Mouse (Mus musculus) heart, embryonic 11.5 days (tissue): Measurements from ENCODE around the gene Dnajb9. TPM values are rescaled to one million over a fixed set of nuclear protein-coding genes. Genes with fewer than 3 reads are reported as not detected.

Source experiments
- ATAC-seq: fragments of 200-750 bp; cut with Nextera tagmentation; replicated peaks from 2 replicates; pipeline ENCODE4 v1.8.0; 2017; ENCODE audit warnings: moderate library complexity; ENCODE audit not compliant: insufficient number of reproducible peaks, low FRiP score, low TSS enrichment
- H3K27ac ChIP-seq: fragments of 300-500 bp; sonication (generic); 2 replicates; pipeline ENCODE4 v1.5.1; 2014; ENCODE audit warnings: mild to moderate bottlenecking, low read depth, low read length
- H3K27me3 ChIP-seq: fragments of 300-500 bp; sonication (generic); 2 replicates; pipeline ENCODE4 v1.6.1; 2014; ENCODE audit warnings: mild to moderate bottlenecking, low read length, mixed read lengths; ENCODE audit not compliant: control insufficient read depth, insufficient read depth
- H3K36me3 ChIP-seq: fragments of 300-500 bp; sonication (generic); 2 replicates; pipeline ENCODE4 v1.6.1; 2014; ENCODE audit warnings: mild to moderate bottlenecking, low read length, moderate library complexity, mixed read lengths; ENCODE audit not compliant: control insufficient read depth, insufficient read depth
- H3K4me1 ChIP-seq: fragments of 300-500 bp; sonication (generic); 2 replicates; pipeline ENCODE4 v1.6.1; 2014; ENCODE audit warnings: low read length; ENCODE audit not compliant: control insufficient read depth, insufficient read depth
- H3K4me2 ChIP-seq: fragments of 300-500 bp; sonication (generic); 2 replicates; pipeline ENCODE4 v1.6.1; 2014; ENCODE audit warnings: mild to moderate bottlenecking, moderate library complexity
- H3K4me3 ChIP-seq: fragments of 300-500 bp; sonication (generic); 2 replicates; pipeline ENCODE4 v1.5.1; 2014; ENCODE audit warnings: low read depth, low read length
- H3K9ac ChIP-seq: fragments of 300-500 bp; sonication (generic); 2 replicates; pipeline ENCODE4 v1.6.1; 2014; ENCODE audit warnings: mild to moderate bottlenecking, low read depth, low read length, moderate library complexity
- H3K9me3 ChIP-seq: fragments of 300-500 bp; sonication (generic); replicated peaks from 2 replicates; pipeline ENCODE4 v1.6.1; 2016; ENCODE audit warnings: low read length; ENCODE audit not compliant: control insufficient read depth
- WGBS: fragments of 180-500 bp; shearing (Covaris S2); extraction: QIAGEN DNeasy Blood & Tissue Kit; methylation state at CpG from one replicate; pipeline ENCODE4 v1.1.7; 2014; ENCODE audit not compliant: insufficient replicate concordance; 5-methylcytosine and 5-hydroxymethylcytosine counted together
- polyA plus RNA-seq: library from polyadenylated mRNA; unstranded; fragments of >200 nt; fragmentation: Nextera tagmentation; extraction: Ambion mirVana; gene quantifications from 2 replicates; pipeline ENCODE4 v1.2.1, GENCODE M21; 2014

Gene Dnajb9
- 29.2 and 37.0 TPM in 2 replicates for polyA plus RNA-seq

GRCm38 (mm10) chr12:44209824-44210752, at the start of gene Dnajb9:
Dnajb9 (minus strand) TSS chr12:44210326.
- H3K4me2 ChIP-seq, result peak within 1 kb of the TSS; percentile 78
- no peaks in the 10 kb centered on the region; the same call in 1 of the 2 replicates for H3K4me1 ChIP-seq
- no peaks in the 10 kb centered on the region; the same call in 1 of the 2 replicates for H3K27me3 ChIP-seq
- peak within 1 kb of the TSS; percentile 84 for H3K4me3 ChIP-seq
- H3K9ac ChIP-seq, result peak within 1 kb of the TSS; percentile 96
- no peaks in the 10 kb centered on the region for H3K9me3 ChIP-seq
- WGBS, result under 1% methylated on average over 76 of the region's 77 CpGs
- ATAC-seq, result peak; percentile 99
- no peaks in the 10 kb centered on the region for H3K36me3 ChIP-seq
- H3K27ac ChIP-seq, result peak within 1 kb of the TSS; percentile 73

- Histone ChIP-seq H3K36me3 (no peaks in the 10 kb centered on the region), H3K9ac (no peak overlapping the region), H3K4me3 (no peak overlapping the region), H3K4me2 (no peak overlapping the region), H3K27me3 (no peaks in the 10 kb centered on the region), H3K9me3 (no peaks in the 10 kb centered on the region), H3K4me1 (no peaks in the 10 kb centered on the region), H3K27ac (no peak overlapping the region)
- 53% methylated on average over 9 of the region's 9 CpGs for WGBS
- no peak for ATAC-seq
Observed at GRCm38 (mm10) chr12:44248309-44248977, 38.3 kb upstream of the Dnajb9 start.

GRCm38 (mm10) chr12:44245739-44246138, 35.6 kb upstream of the Dnajb9 start:
- Histone ChIP-seq H3K4me2 (no peak overlapping the region), H3K9me3 (no peaks in the 10 kb centered on the region), H3K4me1 (no peaks in the 10 kb centered on the region), H3K4me3 (no peak overlapping the region), H3K9ac (no peak overlapping the region), H3K27me3 (no peaks in the 10 kb centered on the region), H3K27ac (no peak overlapping the region), H3K36me3 (no peaks in the 10 kb centered on the region)
- WGBS, result 82% methylated on average over 3 of the region's 3 CpGs
- no peak for ATAC-seq

- Histone ChIP-seq H3K9me3 (no peaks in the 10 kb centered on the region), H3K4me1 (no peaks in the 10 kb centered on the region), H3K4me3 (no peak overlapping the region), H3K36me3 (no peaks in the 10 kb centered on the region), H3K27me3 (no peaks in the 10 kb centered on the region), H3K9ac (no peak overlapping the region), H3K4me2 (no peak overlapping the region), H3K27ac (no peak overlapping the region)
- WGBS, result 76% methylated on average over 4 of the region's 4 CpGs
- no peak for ATAC-seq
Observed at GRCm38 (mm10) chr12:44242407-44242806, 32.3 kb upstream of the Dnajb9 start.

GRCm38 (mm10) chr12:44241090-44241489, 31.0 kb upstream of the Dnajb9 start:
- Histone ChIP-seq H3K4me1 (no peaks in the 10 kb centered on the region), H3K27ac (no peak overlapping the region), H3K4me3 (no peak overlapping the region), H3K27me3 (no peaks in the 10 kb centered on the region), H3K9me3 (no peaks in the 10 kb centered on the region), H3K4me2 (no peak overlapping the region), H3K36me3 (no peaks in the 10 kb centered on the region), H3K9ac (no peak overlapping the region)
- no peak for ATAC-seq
- 76% methylated on average over 7 of the region's 7 CpGs for WGBS

- Histone ChIP-seq H3K27me3 (no peaks in the 10 kb centered on the region; the same call in 1 of the 2 replicates), H3K4me3 (no peak overlapping the region), H3K27ac (no peak overlapping the region), H3K4me1 (no peaks in the 10 kb centered on the region), H3K9ac (no peak overlapping the region), H3K4me2 (no peak overlapping the region), H3K36me3 (no peaks in the 10 kb centered on the region), H3K9me3 (no peaks in the 10 kb centered on the region)
- 62% methylated on average over 3 of the region's 3 CpGs for WGBS
- ATAC-seq, result no peak
Observed at GRCm38 (mm10) chr12:44224650-44225049, 14.5 kb upstream of the Dnajb9 start.

- no peaks in the 10 kb centered on the region; the same call in 1 of the 2 replicates for H3K27me3 ChIP-seq
- no peaks in the 10 kb centered on the region for H3K9me3 ChIP-seq
- H3K4me1 ChIP-seq, result no peaks in the 10 kb centered on the region
- no peak for ATAC-seq
- no peaks in the 10 kb centered on the region for H3K36me3 ChIP-seq
- H3K4me2 ChIP-seq, result no peak overlapping the region
- no peak overlapping the region for H3K9ac ChIP-seq
- no peak overlapping the region for H3K4me3 ChIP-seq
- 49% methylated on average over 3 of the region's 3 CpGs for WGBS
- H3K27ac ChIP-seq, result no peak overlapping the region
Observed at GRCm38 (mm10) chr12:44223044-44223443, 12.9 kb upstream of the Dnajb9 start.

GRCm38 (mm10) chr12:44221651-44222356, 11.7 kb upstream of the Dnajb9 start:
- no peaks in the 10 kb centered on the region for H3K4me1 ChIP-seq
- H3K9ac ChIP-seq, result peak overlapping the region; percentile 78
- no peaks in the 10 kb centered on the region for H3K9me3 ChIP-seq
- H3K27ac ChIP-seq, result no peak overlapping the region
- H3K36me3 ChIP-seq, result no peaks in the 10 kb centered on the region
- peak overlapping the region; percentile 65 for H3K4me3 ChIP-seq
- no peak for ATAC-seq
- no peaks in the 10 kb centered on the region; the same call in 1 of the 2 replicates for H3K27me3 ChIP-seq
- H3K4me2 ChIP-seq, result peak overlapping the region; percentile 81
- 2% methylated on average over 87 of the region's 89 CpGs for WGBS
